Mouse (Mus musculus): ENCODE measurements around the gene Ccdc167. TPM values are rescaled to one million over a fixed set of nuclear protein-coding genes. Genes with fewer than 3 reads are reported as not detected.

Gene Ccdc167
- polyA plus RNA-seq, 1 experiment from 2014 or later = 9.8 TPM

- no peak overlapping the region for H3K27ac ChIP-seq
- no peak overlapping the region for H3K9ac ChIP-seq
- H3K4me1 ChIP-seq = peaks cover 27% of the 10 kb centered on the region
- no peak overlapping the region for H3K4me3 ChIP-seq
- H3K36me3 ChIP-seq = peaks cover 99% of the 10 kb centered on the region
- no peak for ATAC-seq
- H3K9me3 ChIP-seq (replicated peaks) = no peaks in the 10 kb centered on the region
- 86% methylated on average over 2 of the region's 2 CpGs for WGBS (ENCODE audit: insufficient replicate concordance)
- no peaks in the 10 kb centered on the region for H3K27me3 ChIP-seq (replicated peaks)
- no peak overlapping the region for H3K4me2 ChIP-seq
Measured at GRCm38 (mm10) chr17:29680174-29680573, 36.7 kb downstream of the Ccdc167 start.

DNA sequence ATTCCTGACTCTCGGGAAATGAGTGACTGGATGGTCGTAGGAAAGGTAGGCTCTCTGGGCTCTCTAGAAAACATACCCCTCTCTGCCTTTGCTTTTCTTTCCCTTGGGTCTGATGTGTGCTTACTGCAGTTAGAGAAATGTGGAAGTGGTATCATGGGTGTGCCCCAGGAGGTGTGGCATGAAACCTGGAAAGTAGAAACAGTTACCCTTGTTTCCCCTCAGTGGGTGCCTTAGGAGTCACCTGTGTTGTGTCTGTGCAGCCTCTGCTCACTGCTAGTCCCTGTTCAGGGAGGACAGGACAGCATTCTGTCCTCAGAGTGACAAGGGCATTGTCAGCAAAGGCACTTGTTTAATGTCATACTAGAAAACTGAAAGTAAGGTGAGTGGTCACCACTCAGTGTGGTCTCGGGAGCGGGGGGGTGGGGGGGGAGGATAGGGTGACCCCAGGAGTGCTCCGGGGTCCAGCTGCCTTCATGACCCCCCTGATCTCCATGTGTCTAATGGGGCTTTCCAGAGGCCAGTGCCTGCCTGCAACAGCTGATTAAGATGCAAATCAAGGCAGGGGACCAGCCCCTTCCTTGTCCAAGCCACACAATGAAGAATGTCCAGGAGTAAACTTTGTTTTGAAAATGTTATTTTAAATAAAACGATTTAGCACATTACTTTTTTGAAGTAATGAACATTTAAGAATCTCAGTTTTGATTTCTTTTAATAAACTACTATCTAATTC is 37.6 kb downstream of the Ccdc167 start:
- H3K4me2 ChIP-seq = no peak overlapping the region
- H3K36me3 ChIP-seq = peaks cover 99% of the 10 kb centered on the region
- 77% methylated on average over 6 of the region's 6 CpGs for WGBS (ENCODE audit: insufficient replicate concordance)
- no peaks in the 10 kb centered on the region for H3K9me3 ChIP-seq (replicated peaks)
- no peaks in the 10 kb centered on the region for H3K27me3 ChIP-seq (replicated peaks)
- H3K4me3 ChIP-seq = no peak overlapping the region
- ATAC-seq = no peak
- H3K4me1 ChIP-seq = peaks cover 17% of the 10 kb centered on the region
- H3K9ac ChIP-seq = no peak overlapping the region
- H3K27ac ChIP-seq = no peak overlapping the region

DNA sequence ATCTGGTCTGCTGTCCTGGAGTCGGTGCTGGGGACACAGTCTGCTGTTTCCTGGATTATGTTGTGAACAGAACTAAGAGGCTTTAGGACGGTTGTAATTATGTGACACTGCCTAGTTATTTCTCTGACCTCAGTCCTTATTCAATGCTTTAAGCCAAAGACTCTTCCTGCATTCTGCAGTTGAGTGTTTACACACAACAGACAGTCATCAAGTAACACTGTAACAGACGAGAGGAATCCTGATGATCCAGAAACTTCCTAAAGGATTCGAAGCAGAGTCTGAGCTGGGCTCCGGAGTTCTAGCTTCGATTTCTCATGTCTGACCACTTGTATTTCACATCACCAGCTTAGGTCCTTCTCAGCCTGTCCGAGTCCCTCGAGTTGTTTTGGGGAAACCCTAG is 38.3 kb downstream of the Ccdc167 start:
- H3K27me3 ChIP-seq (replicated peaks) = no peaks in the 10 kb centered on the region
- H3K36me3 ChIP-seq = peaks cover 99% of the 10 kb centered on the region
- no peak overlapping the region for H3K4me2 ChIP-seq
- WGBS (ENCODE audit: insufficient replicate concordance) = 81% methylated on average over 8 of the region's 8 CpGs
- H3K4me3 ChIP-seq = no peak overlapping the region
- H3K27ac ChIP-seq = no peak overlapping the region
- no peak overlapping the region for H3K9ac ChIP-seq
- no peak for ATAC-seq
- peaks cover 10% of the 10 kb centered on the region for H3K4me1 ChIP-seq
- H3K9me3 ChIP-seq (replicated peaks) = no peaks in the 10 kb centered on the region

GRCm38 (mm10) chr17:29673325-29673724 is 43.5 kb downstream of the Ccdc167 start:
- Histone ChIP-seq H3K9me3 (replicated peaks) (no peaks in the 10 kb centered on the region), H3K4me2 (no peak overlapping the region), H3K9ac (no peak overlapping the region), H3K4me1 (peaks cover 30% of the 10 kb centered on the region), H3K36me3 (peaks cover 89% of the 10 kb centered on the region), H3K27me3 (replicated peaks) (no peaks in the 10 kb centered on the region), H3K27ac (0 out of 2 replicates have a peak overlapping the region, but pooled peaks have one; percentile 0), H3K4me3 (no peak overlapping the region)
- whole genome bisulfite sequencing (ENCODE audit: insufficient replicate concordance) = 81% methylated on average over 4 of the region's 4 CpGs
- no peak for ATAC-seq

GRCm38 (mm10) chr17:29671021-29671420 is 45.8 kb downstream of the Ccdc167 start:
- H3K27ac ChIP-seq = peak overlapping the region; percentile 89; the same call in 1 of the 2 replicates
- no peaks in the 10 kb centered on the region for H3K27me3 ChIP-seq (replicated peaks)
- H3K4me1 ChIP-seq = peaks cover 35% of the 10 kb centered on the region
- no peak for ATAC-seq
- peaks cover 89% of the 10 kb centered on the region for H3K36me3 ChIP-seq
- no peak overlapping the region for H3K4me2 ChIP-seq
- H3K9me3 ChIP-seq (replicated peaks) = no peaks in the 10 kb centered on the region
- 81% methylated on average over 2 of the region's 2 CpGs for WGBS (ENCODE audit: insufficient replicate concordance)
- H3K4me3 ChIP-seq = no peak overlapping the region
- H3K9ac ChIP-seq = 0 out of 2 replicates have a peak overlapping the region, but pooled peaks have one; percentile 12

DNA sequence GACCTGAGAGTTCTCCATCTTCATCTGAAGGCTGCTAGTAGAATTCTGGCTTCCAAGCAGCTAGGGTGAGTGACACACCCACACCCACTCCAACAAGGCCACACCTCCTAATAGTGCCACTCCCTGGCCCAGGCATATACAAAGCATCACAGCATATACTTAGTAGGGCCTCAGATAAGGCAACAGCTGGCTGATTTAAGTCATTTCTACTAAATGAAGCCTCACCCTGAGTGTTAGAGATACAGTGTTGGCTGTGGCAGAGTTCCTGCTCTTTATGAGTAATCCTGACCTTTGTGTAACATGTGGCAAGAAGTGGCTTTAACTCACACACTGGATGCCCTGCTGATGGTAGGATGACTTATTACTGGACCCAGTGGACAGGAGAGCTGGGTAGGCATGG is 46.9 kb downstream of the Ccdc167 start:
- peaks cover 35% of the 10 kb centered on the region for H3K4me1 ChIP-seq
- ATAC-seq = peak; percentile 96
- peak overlapping the region; percentile 58 for H3K4me2 ChIP-seq
- H3K9ac ChIP-seq = peak overlapping the region; percentile 44
- peaks cover 89% of the 10 kb centered on the region for H3K36me3 ChIP-seq
- peak overlapping the region; percentile 17; the same call in 1 of the 2 replicates for H3K4me3 ChIP-seq
- H3K27ac ChIP-seq = peak overlapping the region; percentile 89
- H3K9me3 ChIP-seq (replicated peaks) = no peaks in the 10 kb centered on the region
- H3K27me3 ChIP-seq (replicated peaks) = no peaks in the 10 kb centered on the region

DNA sequence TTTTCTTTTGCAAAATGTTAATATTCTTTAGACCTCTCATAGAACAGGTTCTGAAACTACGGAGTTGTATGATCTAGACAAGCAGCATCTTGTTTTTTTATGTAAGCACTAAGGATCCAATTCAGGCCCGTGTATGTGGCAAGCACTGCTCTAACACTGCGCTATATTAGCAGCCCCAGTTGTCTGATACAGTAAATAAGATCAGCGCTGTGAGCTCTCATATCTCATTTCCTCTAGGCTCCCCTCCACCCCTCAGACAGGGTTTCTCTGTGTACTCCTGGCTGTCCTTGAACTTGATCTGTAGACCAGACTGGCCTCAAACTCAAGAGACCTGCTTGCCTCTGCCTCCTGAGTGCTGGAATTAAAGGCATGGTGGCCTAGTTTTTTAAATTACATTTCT is 47.8 kb downstream of the Ccdc167 start:
- WGBS (ENCODE audit: insufficient replicate concordance) = 52% methylated on average over 4 of the region's 4 CpGs
- H3K9ac ChIP-seq = peak overlapping the region; percentile 44; the same call in 1 of the 2 replicates
- peaks cover 89% of the 10 kb centered on the region for H3K36me3 ChIP-seq

DNA sequence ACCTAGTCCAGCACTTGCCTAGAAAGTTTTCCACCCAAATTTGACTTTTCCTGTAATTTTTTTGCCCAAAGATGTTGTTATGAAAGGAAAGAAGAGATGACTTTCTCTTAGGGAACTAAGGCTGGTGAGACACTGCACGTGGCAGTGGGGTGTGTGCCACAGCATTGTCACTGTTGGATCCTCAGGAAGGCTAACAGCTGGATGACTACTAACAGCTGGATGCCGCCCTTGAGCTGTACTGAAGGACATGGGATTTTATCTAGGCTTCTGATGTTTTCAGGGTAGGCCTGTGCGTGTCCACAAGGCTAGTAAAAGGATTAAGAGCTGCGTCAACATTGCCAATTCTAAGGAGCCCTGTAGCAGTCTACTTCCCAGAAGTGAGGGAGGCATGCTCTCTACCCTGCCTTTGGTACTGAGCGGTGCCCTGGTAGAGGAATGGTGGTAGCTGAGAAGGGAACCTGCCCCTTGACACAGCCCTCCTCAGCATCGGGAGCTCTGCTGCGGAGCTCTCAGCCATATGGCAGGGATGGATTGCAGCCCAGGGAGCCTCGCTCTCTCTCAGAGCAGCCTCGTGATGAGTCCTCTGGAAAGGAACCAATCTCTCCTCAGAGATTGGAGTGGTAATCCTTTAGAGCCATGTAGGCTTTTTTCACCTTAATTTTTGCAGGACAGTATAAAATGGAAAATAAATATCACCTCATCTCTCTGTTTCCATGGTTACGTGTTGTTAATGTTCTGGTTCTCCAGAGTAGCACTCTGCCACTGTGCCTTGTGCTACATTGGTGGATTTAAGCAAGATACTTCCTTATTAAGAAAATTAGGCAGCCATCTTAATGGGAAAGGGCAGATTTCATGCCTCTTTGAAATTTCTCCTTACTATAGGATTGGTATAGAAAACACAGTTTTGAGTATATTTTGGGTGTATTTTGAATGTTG is 48.5 kb downstream of the Ccdc167 start:
- ATAC-seq = no peak
- 0 out of 2 replicates have a peak overlapping the region, but pooled peaks have one; percentile 89 for H3K27ac ChIP-seq

More for the DNA sequence above, 47.8 kb downstream of the Ccdc167 start:
- peak; percentile 43; the same call in 1 of the 2 replicates for ATAC-seq
- Histone ChIP-seq H3K4me2 (peak overlapping the region; percentile 58), H3K27me3 (replicated peaks) (no peaks in the 10 kb centered on the region), H3K4me3 (no peak overlapping the region), H3K9me3 (replicated peaks) (no peaks in the 10 kb centered on the region), H3K27ac (peak overlapping the region; percentile 89), H3K4me1 (peaks cover 42% of the 10 kb centered on the region)

GRCm38 (mm10) chr17:29662145-29662544 is 54.7 kb downstream of the Ccdc167 start:
- no peaks in the 10 kb centered on the region for H3K27me3 ChIP-seq (replicated peaks)
- 0 out of 2 replicates have a peak overlapping the region, but pooled peaks have one; percentile 99 for H3K9ac ChIP-seq
- 87% methylated on average over 6 of the region's 6 CpGs for WGBS (ENCODE audit: insufficient replicate concordance)
- H3K36me3 ChIP-seq = peaks cover 46% of the 10 kb centered on the region
- H3K9me3 ChIP-seq (replicated peaks) = no peaks in the 10 kb centered on the region
- H3K4me2 ChIP-seq = peak overlapping the region; percentile 86
- no peak for ATAC-seq
- H3K4me1 ChIP-seq = peaks cover 48% of the 10 kb centered on the region
- no peak overlapping the region for H3K27ac ChIP-seq
- H3K4me3 ChIP-seq = peak overlapping the region; percentile 96; the same call in 1 of the 2 replicates

More for the DNA sequence above, 48.5 kb downstream of the Ccdc167 start:
- H3K27me3 ChIP-seq (replicated peaks) = no peaks in the 10 kb centered on the region
- no peak overlapping the region for H3K4me3 ChIP-seq
- no peaks in the 10 kb centered on the region for H3K9me3 ChIP-seq (replicated peaks)
- H3K9ac ChIP-seq = peak overlapping the region; percentile 37; the same call in 1 of the 2 replicates
- 82% methylated on average over 10 of the region's 10 CpGs for WGBS (ENCODE audit: insufficient replicate concordance)
- H3K36me3 ChIP-seq = peaks cover 89% of the 10 kb centered on the region
- peaks cover 42% of the 10 kb centered on the region for H3K4me1 ChIP-seq
- no peak overlapping the region for H3K4me2 ChIP-seq

DNA sequence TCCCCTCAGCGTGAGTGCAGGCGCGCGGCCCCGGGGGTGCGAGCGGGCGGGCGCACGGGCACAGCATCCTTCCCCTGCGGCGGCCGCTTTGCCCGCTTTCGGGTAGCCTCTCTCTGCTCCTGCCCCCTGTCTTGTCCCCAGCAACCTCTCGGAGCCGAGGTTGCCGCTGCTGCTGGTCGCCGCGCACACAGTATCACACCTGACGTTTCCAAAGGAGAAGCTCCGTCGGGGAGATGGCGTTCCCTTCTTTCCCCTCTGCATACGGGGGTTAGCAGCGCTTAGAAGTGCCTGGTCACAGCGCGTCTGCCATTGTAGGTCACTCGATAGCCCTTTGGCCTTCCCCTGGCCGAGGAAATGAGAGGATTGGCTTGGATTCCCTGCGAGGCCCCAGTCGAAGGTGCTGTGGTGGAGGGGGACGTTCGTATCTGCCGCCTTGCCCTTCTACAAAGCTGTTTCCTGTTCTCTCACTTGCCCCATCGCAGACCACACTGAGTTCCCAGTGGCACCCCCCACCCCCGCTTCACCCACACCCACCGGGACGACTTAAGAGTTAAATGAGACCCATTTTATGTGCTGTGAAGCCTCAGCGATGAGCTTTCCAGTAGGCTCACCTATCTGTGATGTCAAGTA is 56.0 kb downstream of the Ccdc167 start:
- H3K9me3 ChIP-seq (replicated peaks) = no peaks in the 10 kb centered on the region
- peak overlapping the region; percentile 96 for H3K4me3 ChIP-seq
- peaks cover 48% of the 10 kb centered on the region for H3K4me1 ChIP-seq
- peaks cover 33% of the 10 kb centered on the region for H3K36me3 ChIP-seq
- peak; percentile 62 for ATAC-seq
- no peaks in the 10 kb centered on the region for H3K27me3 ChIP-seq (replicated peaks)
- H3K4me2 ChIP-seq = peak overlapping the region; percentile 86
- peak overlapping the region; percentile 99 for H3K9ac ChIP-seq
- under 1% methylated on average over 32 of the region's 41 CpGs for WGBS (ENCODE audit: insufficient replicate concordance)
- peak overlapping the region; percentile 99 for H3K27ac ChIP-seq

- peak within 1 kb of the TSS; percentile 86 for H3K4me2 ChIP-seq
- no peaks in the 10 kb centered on the region for H3K27me3 ChIP-seq (replicated peaks)
- peak within 1 kb of the TSS; percentile 99 for H3K9ac ChIP-seq
- H3K27ac ChIP-seq = peak within 1 kb of the TSS; percentile 99
- H3K36me3 ChIP-seq = peaks cover 27% of the 10 kb centered on the region
- H3K9me3 ChIP-seq (replicated peaks) = no peaks in the 10 kb centered on the region
- H3K4me3 ChIP-seq = peak within 1 kb of the TSS; percentile 96
- peaks cover 51% of the 10 kb centered on the region for H3K4me1 ChIP-seq
- ATAC-seq = peak; percentile 90
- under 1% methylated on average over 32 of the region's 41 CpGs for WGBS (ENCODE audit: insufficient replicate concordance)
Measured at GRCm38 (mm10) chr17:29660076-29660761, 56.6 kb downstream of the Ccdc167 start, which contains the start of gene Cmtr1. Gene Cmtr1 (plus strand): TSS chr17:29660595.
